Mouse (Mus musculus) c-Kit-positive CD71-negative TER-119-negative erythroid progenitor cells, embryonic 14.5 days (primary cell): ENCODE results near the gene Gpr6.

ENCODE experiments used
- DNase-seq: peaks from one replicate; pipeline ENCODE4 v3.0.0-alpha.2; 2013; ENCODE audit warnings: low read depth

The Gpr6 gene

GRCm38 (mm10) chr10:41072116-41072515 is at the start of gene Gpr6:
Gpr6 (minus strand) TSS chr10:41072285.
- no peak for DNase-seq

GRCm38 (mm10) chr10:41100060-41100459 is 28.0 kb upstream of the Gpr6 start:
- DNase-seq: no peak

GRCm38 (mm10) chr10:41098137-41098536 is 26.1 kb upstream of the Gpr6 start:
- DNase-seq: no peak

DNA sequence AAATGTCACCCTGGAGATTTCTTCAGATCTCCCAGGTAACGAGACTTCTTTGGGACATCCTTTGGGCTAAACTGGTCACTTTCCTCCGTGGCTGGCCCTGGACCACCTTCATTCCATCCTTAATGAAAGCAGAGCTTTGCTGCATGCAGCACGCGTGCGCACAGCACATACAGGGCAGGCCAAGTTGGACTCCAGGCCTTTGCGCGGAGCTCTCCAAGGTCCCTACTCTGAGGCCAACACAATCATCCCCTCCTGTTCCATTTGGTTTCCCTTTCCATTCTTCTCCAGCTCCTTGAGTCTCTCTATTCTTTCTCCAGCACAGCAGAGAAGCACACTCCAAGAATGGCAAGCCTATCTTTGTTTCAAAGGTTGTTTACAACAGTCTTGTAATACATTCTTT is 16.8 kb upstream of the Gpr6 start:
- no peak for DNase-seq

DNA sequence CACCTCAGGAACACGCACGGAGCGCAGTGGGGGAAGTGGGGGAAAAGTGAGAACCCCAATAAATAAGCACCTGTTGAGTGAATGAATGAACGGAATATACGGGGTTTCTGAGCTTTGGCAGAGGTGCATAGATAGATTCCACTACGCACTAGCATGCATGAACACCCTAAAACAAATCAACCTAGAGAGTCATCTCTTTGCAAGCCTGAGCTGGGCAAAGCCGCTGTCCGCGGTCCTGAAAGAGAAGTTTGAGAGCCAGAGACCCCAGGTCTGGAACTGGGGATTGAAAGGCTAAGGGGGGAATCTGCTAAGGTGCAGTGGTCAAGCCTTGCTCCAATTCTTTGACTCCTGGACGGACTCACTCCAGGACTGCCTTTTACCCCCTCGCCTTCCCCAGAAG is 389 bp downstream of the Gpr6 start:
- peak; percentile 60 for DNase-seq

- no peak for DNase-seq
These were observed 1.1 kb downstream of the Gpr6 start for GRCm38 (mm10) chr10:41070693-41071651.

GRCm38 (mm10) chr10:41060250-41060831 is 11.7 kb downstream of the Gpr6 start:
- DNase-seq: no peak

- DNase-seq: no peak
These were observed 16.5 kb downstream of the Gpr6 start for GRCm38 (mm10) chr10:41055581-41055980.

GRCm38 (mm10) chr10:41054005-41054404 is 18.1 kb downstream of the Gpr6 start:
- DNase-seq: no peak

GRCm38 (mm10) chr10:41042272-41042671 is 29.8 kb downstream of the Gpr6 start:
- DNase-seq: no peak

DNA sequence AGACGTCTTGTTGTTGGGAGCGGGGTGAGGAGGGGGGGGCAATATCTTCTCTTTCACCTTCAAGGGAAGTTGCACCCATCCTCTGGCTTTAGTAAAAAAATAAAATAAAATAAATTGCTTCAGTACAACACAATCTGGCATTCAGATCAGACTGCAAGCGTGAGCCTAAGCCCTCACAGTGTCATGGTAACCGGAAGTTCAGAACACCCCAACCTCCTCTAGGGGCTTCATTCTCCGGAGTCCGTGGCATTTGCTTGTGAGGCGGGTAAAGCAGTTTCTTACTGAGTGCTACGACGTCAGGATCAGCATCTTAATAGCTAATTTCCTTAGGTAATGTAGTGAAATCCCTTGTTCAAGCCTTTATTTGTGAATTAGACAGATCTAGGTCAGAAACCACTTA is 30.6 kb downstream of the Gpr6 start:
- no peak for DNase-seq

DNA sequence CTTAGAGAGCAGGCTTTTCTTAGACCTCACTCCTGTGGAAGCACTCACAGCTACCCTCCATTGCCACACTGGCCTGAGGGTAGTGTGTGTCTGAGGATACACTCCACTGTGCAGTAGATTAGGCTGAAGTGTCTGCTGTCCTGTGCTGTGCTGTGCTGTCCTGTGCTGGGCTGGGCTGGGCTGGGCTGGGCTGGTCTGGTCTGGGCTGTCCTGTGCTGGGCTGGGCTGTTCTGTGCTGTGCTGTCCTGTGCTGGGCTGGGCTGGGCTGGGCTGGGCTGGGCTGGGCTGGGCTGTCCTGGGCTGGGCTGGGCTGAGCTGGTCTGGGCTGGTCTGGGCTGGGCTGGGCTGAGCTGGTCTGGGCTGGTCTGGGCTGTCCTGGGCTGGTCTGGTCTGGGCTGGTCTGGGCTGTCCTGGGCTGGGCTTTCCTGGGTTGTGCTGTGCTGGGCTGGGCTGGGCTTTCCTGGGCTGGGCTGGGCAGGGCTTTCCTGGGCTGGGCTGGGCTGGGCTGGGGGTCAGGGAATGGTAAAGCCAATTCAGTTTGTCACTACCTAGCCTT is 31.5 kb downstream of the Gpr6 start:
- DNase-seq: no peak

DNA sequence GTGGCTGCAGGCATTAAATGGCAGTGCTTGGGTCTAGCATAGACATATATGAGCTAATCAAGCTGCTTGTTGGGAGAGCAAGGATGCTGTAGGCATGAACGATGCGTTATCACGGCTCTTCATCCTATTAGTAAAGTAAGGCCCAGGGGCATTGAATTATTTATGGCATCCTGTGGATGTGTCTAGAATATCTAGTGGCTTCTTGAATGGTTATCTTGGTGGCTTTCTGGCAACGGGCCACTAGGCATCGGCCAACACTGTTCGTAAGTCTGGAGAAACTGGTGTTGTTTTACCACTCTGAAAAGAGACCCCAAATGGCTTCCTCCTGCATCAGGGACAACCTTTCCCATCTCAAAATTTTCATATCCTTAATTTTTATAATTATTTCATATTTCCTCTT is 33.6 kb downstream of the Gpr6 start:
- DNase-seq: no peak

DNA sequence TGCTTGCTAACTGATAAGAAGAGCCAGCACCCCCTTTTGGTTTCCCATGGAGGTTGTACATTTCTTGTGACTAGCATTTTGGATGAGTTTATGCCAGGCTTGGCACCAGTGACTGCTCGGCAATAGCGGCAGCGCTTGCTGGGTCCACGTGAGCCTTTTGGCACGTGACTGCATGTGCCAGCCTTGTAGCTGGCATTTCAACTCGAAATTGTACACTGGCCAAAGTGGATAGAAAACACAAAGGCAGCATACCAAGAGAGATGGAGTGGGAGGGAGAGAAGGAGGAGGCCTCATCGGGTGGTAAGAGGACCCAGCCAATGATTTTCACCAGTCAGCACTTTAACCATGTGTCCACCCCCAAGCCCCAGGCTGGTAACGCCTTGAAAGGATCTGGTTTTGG is 34.4 kb downstream of the Gpr6 start:
- no peak for DNase-seq

- DNase-seq: no peak
These were observed 39.3 kb downstream of the Gpr6 start for GRCm38 (mm10) chr10:41032811-41033210.

DNA sequence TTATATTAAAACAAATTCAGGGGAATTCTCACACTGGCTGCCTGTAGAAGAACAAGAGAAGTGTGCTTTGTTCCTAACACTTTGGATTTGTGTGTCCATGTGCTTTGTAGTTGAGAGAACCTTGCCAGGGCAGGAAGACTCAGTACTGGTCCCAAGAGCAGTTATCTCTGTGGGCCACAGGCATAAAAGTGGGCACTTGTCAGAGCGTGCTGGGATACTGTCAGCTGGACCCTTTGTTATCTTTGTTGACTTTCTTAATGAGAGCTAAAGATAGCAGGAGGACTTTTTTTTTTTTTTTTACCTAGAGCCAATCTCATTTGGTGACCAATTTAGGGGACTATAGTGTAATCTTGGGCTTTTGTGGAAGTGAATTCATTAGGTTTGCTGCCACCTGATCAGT is 47.2 kb downstream of the Gpr6 start:
- no peak for DNase-seq

DNA sequence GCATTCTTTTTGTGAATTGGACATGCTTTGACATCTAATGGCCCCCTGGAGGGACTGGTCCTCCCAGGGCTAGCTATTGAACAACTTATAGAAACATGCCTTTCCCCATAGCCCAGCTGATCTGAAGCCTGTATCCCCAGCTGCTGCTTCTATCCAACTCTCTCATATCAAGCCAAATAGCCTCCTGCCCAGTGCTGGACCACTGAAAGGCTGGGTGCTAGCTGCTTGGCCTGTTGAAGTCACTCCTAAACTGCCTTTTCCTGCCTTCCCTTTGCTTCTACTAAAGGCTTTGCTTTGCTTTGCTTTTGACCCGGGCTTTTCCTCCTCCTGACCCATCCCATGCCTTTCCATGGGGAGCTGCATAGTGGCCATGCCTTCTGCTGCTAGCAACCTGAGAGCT is 47.7 kb downstream of the Gpr6 start:
- DNase-seq: no peak

GRCm38 (mm10) chr10:41022226-41022625 is 49.9 kb downstream of the Gpr6 start:
- no peak for DNase-seq
